Mouse (Mus musculus) heart, embryonic 14.5 days (tissue): ENCODE results near the gene Hoxa13. TPM values are rescaled to one million over a fixed set of nuclear protein-coding genes. Genes with fewer than 3 reads are reported as not detected.

ENCODE experiments used
- ATAC-seq: fragments of 200-750 bp; cut with Nextera tagmentation; 2 replicates; pipeline ENCODE4 v1.8.0; 2017; ENCODE audit warnings: low read depth, moderate TSS enrichment; ENCODE audit not compliant: insufficient number of reproducible peaks, insufficient read depth, low FRiP score
- H3K27ac ChIP-seq, 2 experiments: fragments of 200-500 bp in 1 of 2; fragments of 300-500 bp in 1 of 2; sonication (generic) in 1 of 2; replicated peaks in 1 of 2; 2 replicates each; pipeline ENCODE4 v1.5.1; 2012 to 2014; ENCODE audit warnings: low read depth in 2 of 2, low read length in 2 of 2, control low read depth in 1 of 2, mild to moderate bottlenecking in 1 of 2, mixed read lengths in 1 of 2; ENCODE audit not compliant: control insufficient read depth in 1 of 2, insufficient read depth in 1 of 2
- H3K27me3 ChIP-seq: fragments of 300-500 bp; sonication (generic); 2 replicates; pipeline ENCODE4 v1.6.1; 2014; ENCODE audit warnings: mild to moderate bottlenecking, low read length, control low read depth; ENCODE audit not compliant: control insufficient read depth, insufficient read depth
- H3K36me3 ChIP-seq: fragments of 300-500 bp; sonication (generic); 2 replicates; pipeline ENCODE4 v1.6.1; 2014; ENCODE audit warnings: mild to moderate bottlenecking, control low read depth, low read length, mixed read lengths; ENCODE audit not compliant: control insufficient read depth, insufficient read depth
- H3K4me1 ChIP-seq, 2 experiments: fragments of 200-500 bp in 1 of 2; fragments of 300-500 bp in 1 of 2; sonication (generic) in 1 of 2; 2 replicates each; pipeline ENCODE4 v1.6.1; 2012 to 2014; ENCODE audit warnings: low read length in 2 of 2, control low read depth in 1 of 2, mixed read lengths in 1 of 2; ENCODE audit not compliant: control insufficient read depth in 2 of 2, insufficient read depth in 2 of 2
- H3K4me2 ChIP-seq: fragments of 300-500 bp; sonication (generic); 2 replicates; pipeline ENCODE4 v1.6.1; 2014; ENCODE audit warnings: mild to moderate bottlenecking, low read length
- H3K4me3 ChIP-seq, 2 experiments: fragments of 200-500 bp in 1 of 2; fragments of 300-500 bp in 1 of 2; sonication (generic) in 1 of 2; 2 replicates each; pipeline ENCODE4 v1.5.1; 2012 to 2014; ENCODE audit warnings: low read length in 2 of 2, mild to moderate bottlenecking in 2 of 2, control low read depth in 1 of 2, low read depth in 1 of 2, moderate library complexity in 1 of 2; ENCODE audit not compliant: control insufficient read depth in 1 of 2, insufficient read depth in 1 of 2
- H3K9ac ChIP-seq: fragments of 300-500 bp; sonication (generic); 2 replicates; pipeline ENCODE4 v1.6.1; 2014; ENCODE audit warnings: mild to moderate bottlenecking, low read length
- H3K9me3 ChIP-seq: fragments of 300-500 bp; sonication (generic); 2 replicates; pipeline ENCODE4 v1.6.1; 2016; ENCODE audit warnings: low read length, control low read depth; ENCODE audit not compliant: control insufficient read depth
- WGBS: fragments of 180-500 bp; shearing (Covaris S2); extraction: QIAGEN DNeasy Blood & Tissue Kit; methylation state at CpG from one replicate; pipeline ENCODE4 v1.1.7; 2014; 5-methylcytosine and 5-hydroxymethylcytosine counted together
- microRNA counts: library from miRNA; unstranded; fragments of <30 nt; microRNA quantifications from one replicate; lab custom pipeline; 2016
- microRNA-seq: library from miRNA; unstranded; fragments of <30 nt; microRNA quantifications from one replicate; pipeline ENCODE4, GENCODE M21; 2016
- polyA plus RNA-seq: library from polyadenylated mRNA; unstranded; fragments of >200 nt; fragmentation: Nextera tagmentation; extraction: Ambion mirVana; gene quantifications from 2 replicates; pipeline ENCODE4 v1.2.1, GENCODE M21; 2014

Hoxa13 gene
- polyA plus RNA-seq, 1 experiment from 2014 or later: not detected

- ATAC-seq: no peak
- Histone ChIP-seq H3K27ac (no peak within 1 kb of the TSS), H3K9me3 (no peaks in the 10 kb centered on the region), H3K4me2 (peak within 1 kb of the TSS; percentile 14; the same call in 1 of the 2 replicates), H3K36me3 (no peaks in the 10 kb centered on the region), H3K4me1 (peaks cover 5 to 22% of the 10 kb centered on the region in 2 experiments; a peak in 3 of 4 replicates), H3K9ac (no peak within 1 kb of the TSS), H3K4me3 (peak within 1 kb of the TSS in 1 of 2 experiments; percentile 12; a peak in 1 of 4 replicates), H3K27me3 (peaks cover 100% of the 10 kb centered on the region)
- 2% methylated on average over 47 of the region's 47 CpGs for WGBS
These were observed 52.4 kb downstream of the Hoxa13 start, which contains the start of gene Hoxa6 for GRCm38 (mm10) chr6:52208072-52208867. TSS of gene Hoxa6 (minus strand) at chr6:52208722.

MicroRNA genes within 50 kb of the gene (microRNA counts, 519-probe panel; counts per million panel counts)
- 322 counts per million, percentile 70 among the panel's probes with 10 or more counts for microRNA mmu-miR-196b (lab: Ali Mortazavi, UCI)

Small RNA genes lying within 50 kb of the gene (microRNA-seq; reads per million reads assigned to microRNA genes)
- gene Mir196b: 134 reads per million, percentile 55 among the genes with 10 or more reads in this experiment

Other genes starting within 250 kb of the Hoxa13 start
- 15.2 and 16.0 TPM in 2 replicates for gene Skap2, start 248.3 kb downstream of the Hoxa13 start, polyA plus RNA-seq
- 0.75 and 0.82 TPM in 2 replicates for gene Hoxa1, start 102.6 kb downstream of the Hoxa13 start, polyA plus RNA-seq
- 0.51 and 0.66 TPM in 2 replicates for gene Hoxa2, start 96.0 kb downstream of the Hoxa13 start, polyA plus RNA-seq
- gene 5730596B20Rik, start 83.4 kb downstream of the Hoxa13 start, polyA plus RNA-seq: not detected in 2 replicates
- 0.32 and 0.36 TPM in 2 replicates for gene Hoxa4, start 69.1 kb downstream of the Hoxa13 start, polyA plus RNA-seq
- 0.31 and 1.3 TPM in 2 replicates for gene Hoxa5, start 56.3 kb downstream of the Hoxa13 start, polyA plus RNA-seq
- not detected in 2 replicates for gene Hoxa6, start 52.2 kb downstream of the Hoxa13 start, polyA plus RNA-seq
- 0.35 and 0.86 TPM in 2 replicates for gene Hoxa3, start 47.5 kb downstream of the Hoxa13 start, polyA plus RNA-seq
- gene Gm28308, start 47.5 kb downstream of the Hoxa13 start, polyA plus RNA-seq: not detected in 2 replicates
- gene Hoxa7, start 39.0 kb downstream of the Hoxa13 start, polyA plus RNA-seq: 0.12 and 0.28 TPM in 2 replicates
- gene Hoxa9, start 29.8 kb downstream of the Hoxa13 start, polyA plus RNA-seq: 0.11 and 0.26 TPM in 2 replicates
- gene Hoxa10, start 20.0 kb downstream of the Hoxa13 start, polyA plus RNA-seq: 0.11 and 0.12 TPM in 2 replicates
- not detected in 2 replicates for gene Hoxa11, start 15.1 kb downstream of the Hoxa13 start, polyA plus RNA-seq
- not detected in 2 replicates for gene Evx1, start 52.6 kb upstream of the Hoxa13 start, polyA plus RNA-seq